Mouse (Mus musculus): ENCODE data around the gene Gmppa. TPM values are rescaled to one million over a fixed set of nuclear protein-coding genes. Genes with fewer than 3 reads are reported as not detected.

The Gmppa gene
- polyA plus RNA-seq, 1 experiment from 2014 or later: 84.5 TPM

DNA sequence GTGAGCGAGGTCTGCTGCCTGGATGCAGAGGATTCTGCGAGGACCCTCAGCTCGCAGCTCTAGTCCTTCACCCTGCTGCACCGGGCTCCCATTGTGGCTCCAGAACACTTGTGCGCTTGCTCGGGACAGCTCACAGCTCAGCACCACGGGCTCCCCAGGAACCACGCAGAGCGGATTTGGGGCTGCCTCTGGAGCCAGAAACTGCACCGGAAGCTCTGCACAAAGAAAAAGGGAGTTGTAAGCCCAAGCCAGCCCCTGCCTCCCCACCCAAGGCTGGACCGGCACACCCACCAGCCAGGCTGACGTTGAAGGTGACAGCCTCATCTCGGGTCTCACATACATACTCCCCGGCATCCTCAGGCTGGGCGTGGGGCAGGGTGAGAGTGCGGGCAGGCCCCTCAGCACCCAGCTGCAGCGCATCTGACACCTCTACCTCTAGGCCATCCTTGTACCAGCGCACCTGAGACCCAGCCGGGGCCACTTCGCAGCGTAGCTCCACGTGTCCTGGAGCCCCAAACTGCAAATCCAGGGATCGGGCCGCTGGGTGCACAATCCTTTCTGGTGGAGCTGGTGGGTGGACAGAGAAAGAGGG, 56.9 kb downstream of the Gmppa start:
- H3K4me1 ChIP-seq (ENCODE audit: control insufficient read depth, insufficient read depth, low read length): peaks cover 4% of the 10 kb centered on the region; the same call in 1 of the 2 replicates
- ATAC-seq (ENCODE audit: insufficient number of reproducible peaks, insufficient read depth, low FRiP score, low read depth): no peak
- H3K27ac ChIP-seq (ENCODE audit: low read length): no peak overlapping the region
- H3K9me3 ChIP-seq (ENCODE audit: control insufficient read depth, low read depth, low read length): no peaks in the 10 kb centered on the region
- no peaks in the 10 kb centered on the region; the same call in 1 of the 2 replicates for H3K27me3 ChIP-seq (ENCODE audit: control insufficient read depth, insufficient read depth, low read length)
- 57% methylated on average over 24 of the region's 24 CpGs for WGBS
- no peak overlapping the region for H3K4me3 ChIP-seq (ENCODE audit: low read depth, low read length)
- H3K9ac ChIP-seq (replicated peaks; ENCODE audit: low read depth, low read length): no peak overlapping the region
- peaks cover 46% of the 10 kb centered on the region for H3K36me3 ChIP-seq (ENCODE audit: control insufficient read depth, insufficient read depth, low read length)
- H3K4me2 ChIP-seq (replicated peaks; ENCODE audit: low read depth, low read length): no peak overlapping the region

Other genes with a start within 250 kb of the Gmppa start
- 22.1 and 23.0 TPM in 2 replicates for gene Ankzf1, start 243.8 kb upstream of the Gmppa start, polyA plus RNA-seq (2014; fragmentation: Nextera tagmentation; extraction: Ambion mirVana)
- gene Atg9a, start 243.7 kb upstream of the Gmppa start, polyA plus RNA-seq (2014; fragmentation: Nextera tagmentation; extraction: Ambion mirVana): 23.2 and 27.2 TPM in 2 replicates
- gene Glb1l, start 225.1 kb upstream of the Gmppa start, polyA plus RNA-seq (2014; fragmentation: Nextera tagmentation; extraction: Ambion mirVana): 22.4 and 29.6 TPM in 2 replicates
- gene Stk16, start 225.1 kb upstream of the Gmppa start, polyA plus RNA-seq (2014; fragmentation: Nextera tagmentation; extraction: Ambion mirVana): 123 TPM in 2 replicates
- 59.9 and 69.1 TPM in 2 replicates for gene Tuba4a, start 216.1 kb upstream of the Gmppa start, polyA plus RNA-seq (2014; fragmentation: Nextera tagmentation; extraction: Ambion mirVana)
- not detected in 2 replicates for gene A630095N17Rik, start 203.8 kb upstream of the Gmppa start, polyA plus RNA-seq (2014; fragmentation: Nextera tagmentation; extraction: Ambion mirVana)
- gene Dnajb2, start 199.5 kb upstream of the Gmppa start, polyA plus RNA-seq (2014; fragmentation: Nextera tagmentation; extraction: Ambion mirVana): 14.3 and 14.4 TPM in 2 replicates
- 2.4 and 2.9 TPM in 2 replicates for gene Ptprn, start 171.4 kb upstream of the Gmppa start, polyA plus RNA-seq (2014; fragmentation: Nextera tagmentation; extraction: Ambion mirVana)
- gene Resp18, start 157.5 kb upstream of the Gmppa start, polyA plus RNA-seq (2014; fragmentation: Nextera tagmentation; extraction: Ambion mirVana): 8.1 and 9.8 TPM in 2 replicates
- 126 and 127 TPM in 2 replicates for gene Dnpep, start 117.9 kb upstream of the Gmppa start, polyA plus RNA-seq (2014; fragmentation: Nextera tagmentation; extraction: Ambion mirVana)
- gene Des, start 75.6 kb upstream of the Gmppa start, polyA plus RNA-seq (2014; fragmentation: Nextera tagmentation; extraction: Ambion mirVana): 43.7 and 51.0 TPM in 2 replicates
- gene Speg, start 60.6 kb upstream of the Gmppa start, polyA plus RNA-seq (2014; fragmentation: Nextera tagmentation; extraction: Ambion mirVana): 53.8 and 54.9 TPM in 2 replicates
- 0.16 and 0.25 TPM in 2 replicates for gene Asic4, start 14.5 kb downstream of the Gmppa start, polyA plus RNA-seq (2014; fragmentation: Nextera tagmentation; extraction: Ambion mirVana)
- gene Chpf, start 43.4 kb downstream of the Gmppa start, polyA plus RNA-seq (2014; fragmentation: Nextera tagmentation; extraction: Ambion mirVana): 38.4 and 41.0 TPM in 2 replicates
- 1.6 and 1.7 TPM in 2 replicates for gene Tmem198, start 43.6 kb downstream of the Gmppa start, polyA plus RNA-seq (2014; fragmentation: Nextera tagmentation; extraction: Ambion mirVana)
- gene Obsl1, start 70.5 kb downstream of the Gmppa start, polyA plus RNA-seq (2014; fragmentation: Nextera tagmentation; extraction: Ambion mirVana): 77.0 and 79.0 TPM in 2 replicates
- gene Inha, start 71.1 kb downstream of the Gmppa start, polyA plus RNA-seq (2014; fragmentation: Nextera tagmentation; extraction: Ambion mirVana): 7.2 and 7.4 TPM in 2 replicates
- 16.8 and 19.0 TPM in 2 replicates for gene Stk11ip, start 85.6 kb downstream of the Gmppa start, polyA plus RNA-seq (2014; fragmentation: Nextera tagmentation; extraction: Ambion mirVana)
- 16.5 and 19.7 TPM in 2 replicates for gene Slc4a3, start 110.3 kb downstream of the Gmppa start, polyA plus RNA-seq (2014; fragmentation: Nextera tagmentation; extraction: Ambion mirVana)

Data from stomach, embryonic 14.5 days (tissue).